Mouse (Mus musculus): ENCODE measurements at regions not wholly inside any gene's neighbourhood (a gene's known extent, or its start where the extent isn't known, plus 50 kb on each side); places are given as distances from the start of the nearest gene placed in this dataset.

DNA sequence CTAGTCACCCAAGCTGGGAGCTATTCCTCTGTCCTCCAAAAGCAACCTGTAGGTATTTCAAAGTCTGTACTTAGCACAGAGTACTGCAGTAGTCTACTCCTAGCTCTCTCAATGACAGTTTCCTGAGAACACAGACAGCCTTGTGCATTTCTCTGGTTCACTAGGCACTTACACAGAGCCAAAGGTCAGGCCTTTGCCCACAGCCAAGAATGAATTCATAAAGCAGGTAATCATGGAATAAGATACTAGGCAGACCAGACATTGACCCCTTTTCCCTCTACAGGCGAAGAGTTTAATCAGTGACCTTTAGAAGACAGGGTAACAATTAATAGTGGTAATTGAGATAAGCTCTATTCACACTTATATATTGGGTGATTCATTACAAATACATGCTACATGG lies 233.8 kb upstream of the Gm26657 start:
- no peaks in the 10 kb centered on the region for H3K27me3 ChIP-seq (ENCODE audit: insufficient read depth, low read length)
- H3K4me1 ChIP-seq (replicated peaks; ENCODE audit: low read depth, low read length) = no peaks in the 10 kb centered on the region
- TF ChIP-seq POU5F1 (IDR thresholded peaks at IDR 0.05; ENCODE audit: borderline replicate concordance, low read length) (no peak), CTCF (conservative IDR thresholded peaks at IDR 0.05; ENCODE audit: low read length) (no peak), NANOG (IDR thresholded peaks at IDR 0.05; ENCODE audit: borderline replicate concordance, low read length) (no peak)
- H3K36me3 ChIP-seq (ENCODE audit: insufficient read depth, low read length) = no peaks in the 10 kb centered on the region
- no peak overlapping the region for H3K4me3 ChIP-seq (replicated peaks; ENCODE audit: low read length)
- no peaks in the 10 kb centered on the region for H3K9me3 ChIP-seq (ENCODE audit: low read length)

GRCm38 (mm10) chr4:56492537-56493221 lies 247.2 kb upstream of the Gm26657 start:
- no peak for TF ChIP-seq NANOG (IDR thresholded peaks at IDR 0.05; ENCODE audit: borderline replicate concordance, low read length)
- TF ChIP-seq CTCF (conservative IDR thresholded peaks at IDR 0.05; ENCODE audit: low read length) = peak; percentile 56
- no peak for TF ChIP-seq POU5F1 (IDR thresholded peaks at IDR 0.05; ENCODE audit: borderline replicate concordance, low read length)
- H3K4me3 ChIP-seq (replicated peaks; ENCODE audit: low read length) = no peak overlapping the region; the same call in 1 of the 2 replicates
- no peaks in the 10 kb centered on the region for H3K9me3 ChIP-seq (ENCODE audit: low read length)
- no peaks in the 10 kb centered on the region for H3K36me3 ChIP-seq (ENCODE audit: insufficient read depth, low read length)
- H3K27me3 ChIP-seq (ENCODE audit: insufficient read depth, low read length) = no peaks in the 10 kb centered on the region
- H3K4me1 ChIP-seq (replicated peaks; ENCODE audit: low read depth, low read length) = peaks cover 6% of the 10 kb centered on the region; the same call in 1 of the 2 replicates

DNA sequence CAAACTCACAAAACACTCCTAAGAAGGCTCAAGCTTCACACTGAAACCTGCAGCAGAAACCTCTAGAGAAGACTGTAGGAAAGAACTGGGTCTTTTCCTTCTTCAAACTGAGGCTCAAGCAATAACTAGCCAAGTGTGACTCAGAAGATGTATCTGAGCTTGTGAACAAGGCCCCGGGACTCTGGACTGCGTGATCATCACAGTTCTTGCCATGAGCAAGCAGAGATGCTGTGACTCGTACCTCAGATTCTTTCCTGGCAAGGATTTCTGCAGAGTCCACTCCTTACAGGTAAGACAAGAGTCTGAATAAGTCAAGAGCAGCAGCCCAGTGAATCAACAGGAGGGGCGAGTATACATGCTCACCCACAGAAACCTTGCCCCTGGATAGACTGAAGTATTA lies 250.5 kb upstream of the Gm26657 start:
- TF ChIP-seq CTCF (conservative IDR thresholded peaks at IDR 0.05; ENCODE audit: low read length) (no peak), POU5F1 (IDR thresholded peaks at IDR 0.05; ENCODE audit: borderline replicate concordance, low read length) (no peak), NANOG (IDR thresholded peaks at IDR 0.05; ENCODE audit: borderline replicate concordance, low read length) (no peak)
- Histone ChIP-seq H3K4me1 (replicated peaks; ENCODE audit: low read depth, low read length) (peaks cover 6% of the 10 kb centered on the region; the same call in 1 of the 2 replicates), H3K36me3 (ENCODE audit: insufficient read depth, low read length) (no peaks in the 10 kb centered on the region), H3K9me3 (ENCODE audit: low read length) (no peaks in the 10 kb centered on the region), H3K27me3 (ENCODE audit: insufficient read depth, low read length) (no peaks in the 10 kb centered on the region), H3K4me3 (replicated peaks; ENCODE audit: low read length) (no peak overlapping the region)

GRCm38 (mm10) chr4:56483708-56484107 lies 256.2 kb upstream of the Gm26657 start:
- no peaks in the 10 kb centered on the region for H3K9me3 ChIP-seq (ENCODE audit: low read length)
- no peaks in the 10 kb centered on the region for H3K4me1 ChIP-seq (replicated peaks; ENCODE audit: low read depth, low read length)
- TF ChIP-seq CTCF (conservative IDR thresholded peaks at IDR 0.05; ENCODE audit: low read length) = no peak
- TF ChIP-seq POU5F1 (IDR thresholded peaks at IDR 0.05; ENCODE audit: borderline replicate concordance, low read length) = no peak
- no peak for TF ChIP-seq NANOG (IDR thresholded peaks at IDR 0.05; ENCODE audit: borderline replicate concordance, low read length)
- H3K27me3 ChIP-seq (ENCODE audit: insufficient read depth, low read length) = no peaks in the 10 kb centered on the region
- no peaks in the 10 kb centered on the region for H3K36me3 ChIP-seq (ENCODE audit: insufficient read depth, low read length)
- H3K4me3 ChIP-seq (replicated peaks; ENCODE audit: low read length) = no peak overlapping the region

- TF ChIP-seq CTCF (conservative IDR thresholded peaks at IDR 0.05; ENCODE audit: low read length) = no peak
- TF ChIP-seq NANOG (IDR thresholded peaks at IDR 0.05; ENCODE audit: borderline replicate concordance, low read length) = no peak
- TF ChIP-seq POU5F1 (IDR thresholded peaks at IDR 0.05; ENCODE audit: borderline replicate concordance, low read length) = no peak
- Histone ChIP-seq H3K4me1 (replicated peaks; ENCODE audit: low read depth, low read length) (no peaks in the 10 kb centered on the region), H3K4me3 (replicated peaks; ENCODE audit: low read length) (no peak overlapping the region), H3K9me3 (ENCODE audit: low read length) (no peaks in the 10 kb centered on the region), H3K36me3 (ENCODE audit: insufficient read depth, low read length) (no peaks in the 10 kb centered on the region), H3K27me3 (ENCODE audit: insufficient read depth, low read length) (no peaks in the 10 kb centered on the region)
Observed at GRCm38 (mm10) chr4:56456788-56457187, 283.1 kb upstream of the Gm26657 start.

DNA sequence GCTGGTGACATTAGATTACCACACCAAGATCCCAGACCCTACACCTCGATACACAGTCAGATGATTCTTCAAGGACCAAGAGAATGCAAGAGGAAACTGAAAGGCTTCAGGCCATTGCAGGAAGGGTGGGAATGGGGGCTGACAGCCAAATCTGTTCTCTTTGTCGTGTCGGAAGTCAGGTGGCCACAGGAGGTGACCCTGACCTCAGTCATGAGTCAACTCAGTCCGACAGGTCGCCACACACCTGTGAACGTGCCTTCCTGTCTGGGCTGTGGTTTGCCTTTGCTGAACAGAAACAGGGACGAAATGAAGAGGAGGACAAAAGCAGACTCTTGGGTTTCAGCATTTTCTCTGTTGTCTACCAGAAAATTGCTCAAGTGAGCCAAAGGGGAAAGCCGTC lies 318.3 kb upstream of the Gm26657 start:
- H3K9me3 ChIP-seq (ENCODE audit: low read length) = no peaks in the 10 kb centered on the region
- no peak for TF ChIP-seq NANOG (IDR thresholded peaks at IDR 0.05; ENCODE audit: borderline replicate concordance, low read length)
- TF ChIP-seq CTCF (conservative IDR thresholded peaks at IDR 0.05; ENCODE audit: low read length) = no peak
- no peak for TF ChIP-seq POU5F1 (IDR thresholded peaks at IDR 0.05; ENCODE audit: borderline replicate concordance, low read length)

DNA sequence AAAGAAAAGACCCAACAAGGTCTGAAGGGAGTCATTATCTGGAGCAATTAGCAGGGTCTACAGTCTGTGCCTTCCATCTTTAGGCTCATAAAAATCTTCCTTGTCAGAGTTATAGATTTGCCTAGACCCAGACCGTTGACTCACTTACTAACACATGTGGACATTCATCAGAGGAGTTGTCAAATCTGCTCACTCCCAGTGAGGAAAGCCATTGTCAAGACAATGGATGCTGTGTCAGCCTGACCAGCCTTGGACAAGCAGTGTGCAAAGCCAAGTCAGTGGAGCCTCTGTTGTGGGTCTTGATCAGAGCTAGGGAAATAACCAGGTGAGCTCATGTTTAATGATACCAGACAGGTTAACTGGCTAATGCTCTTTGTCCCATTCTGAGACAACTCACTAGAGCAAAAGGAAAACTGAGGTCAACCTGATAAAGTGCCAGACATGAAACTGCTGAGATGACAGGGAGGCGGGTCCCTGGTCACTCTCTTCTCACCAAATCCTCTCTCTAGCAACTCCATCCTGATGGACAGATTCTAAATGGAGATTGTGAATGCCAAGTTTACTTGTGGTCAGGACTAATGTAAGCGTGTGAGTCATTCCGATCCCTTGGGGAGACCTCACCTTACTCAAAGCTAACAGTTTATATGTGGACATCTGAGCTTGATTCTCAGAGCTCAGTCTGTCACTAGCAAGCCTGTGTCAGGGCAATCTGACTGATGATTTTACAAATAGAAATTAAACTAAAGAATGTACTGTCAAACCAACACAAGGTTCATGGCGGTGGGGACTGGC lies 320.6 kb upstream of the Gm26657 start:
- H3K27me3 ChIP-seq (ENCODE audit: insufficient read depth, low read length) = no peaks in the 10 kb centered on the region
- no peak overlapping the region for H3K4me3 ChIP-seq (replicated peaks; ENCODE audit: low read length)
- H3K4me1 ChIP-seq (replicated peaks; ENCODE audit: low read depth, low read length) = no peaks in the 10 kb centered on the region
- no peaks in the 10 kb centered on the region for H3K9me3 ChIP-seq (ENCODE audit: low read length)
- TF ChIP-seq CTCF (conservative IDR thresholded peaks at IDR 0.05; ENCODE audit: low read length) (no peak), NANOG (IDR thresholded peaks at IDR 0.05; ENCODE audit: borderline replicate concordance, low read length) (no peak), POU5F1 (IDR thresholded peaks at IDR 0.05; ENCODE audit: borderline replicate concordance, low read length) (no peak)
- H3K36me3 ChIP-seq (ENCODE audit: insufficient read depth, low read length) = no peaks in the 10 kb centered on the region

More for the DNA sequence above, 318.3 kb upstream of the Gm26657 start:
- H3K4me3 ChIP-seq (replicated peaks; ENCODE audit: low read length) = no peak overlapping the region
- H3K36me3 ChIP-seq (ENCODE audit: insufficient read depth, low read length) = no peaks in the 10 kb centered on the region
- H3K27me3 ChIP-seq (ENCODE audit: insufficient read depth, low read length) = no peaks in the 10 kb centered on the region
- no peaks in the 10 kb centered on the region for H3K4me1 ChIP-seq (replicated peaks; ENCODE audit: low read depth, low read length)

- TF ChIP-seq NANOG (IDR thresholded peaks at IDR 0.05; ENCODE audit: borderline replicate concordance, low read length) (no peak), CTCF (conservative IDR thresholded peaks at IDR 0.05; ENCODE audit: low read length) (no peak), POU5F1 (IDR thresholded peaks at IDR 0.05; ENCODE audit: borderline replicate concordance, low read length) (no peak)
- H3K4me3 ChIP-seq (replicated peaks; ENCODE audit: low read length) = no peak overlapping the region
- H3K36me3 ChIP-seq (ENCODE audit: insufficient read depth, low read length) = no peaks in the 10 kb centered on the region
- no peaks in the 10 kb centered on the region for H3K27me3 ChIP-seq (ENCODE audit: insufficient read depth, low read length)
- no peaks in the 10 kb centered on the region for H3K4me1 ChIP-seq (replicated peaks; ENCODE audit: low read depth, low read length)
- no peaks in the 10 kb centered on the region for H3K9me3 ChIP-seq (ENCODE audit: low read length)
Observed at GRCm38 (mm10) chr4:56411024-56411636, 328.7 kb upstream of the Gm26657 start.

Measured in E14TG2a.4 (cell line).